In the genomic region with DNA sequence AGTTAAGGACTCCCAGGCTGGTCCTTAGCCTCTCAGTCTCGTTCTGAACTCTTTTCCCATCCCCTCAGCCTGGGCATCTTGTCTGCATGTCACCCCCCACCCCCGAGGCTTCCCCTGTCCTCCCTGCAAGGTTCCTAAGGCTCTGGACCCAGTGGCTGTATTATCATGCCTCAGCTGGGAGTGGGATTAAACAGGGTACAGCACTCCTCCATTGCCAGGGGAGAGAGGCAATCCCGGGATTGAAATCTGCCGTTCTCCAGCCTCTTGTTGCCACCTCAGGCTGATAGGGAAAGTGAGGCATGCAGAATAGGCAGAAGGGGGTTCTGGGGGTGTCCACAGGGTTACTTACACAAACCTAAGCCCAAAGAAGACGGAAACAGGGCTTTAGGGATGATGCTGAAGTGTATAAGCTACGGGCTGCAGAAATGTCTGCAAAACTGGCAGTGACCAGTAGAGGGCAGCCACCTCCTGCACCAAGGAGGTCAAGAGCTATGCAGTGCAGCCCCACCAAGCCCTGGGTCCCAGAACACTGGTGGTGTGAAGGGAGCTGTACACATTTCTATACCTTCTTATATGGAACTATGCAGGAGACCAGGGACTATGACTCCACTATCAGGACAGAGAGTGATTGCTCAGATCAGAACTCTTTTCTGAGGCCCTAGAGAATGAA, we compare ENCODE assay signal across 9 mouse cellular contexts. TPM values are rescaled to one million over a fixed set of nuclear protein-coding genes. Genes with fewer than 3 reads are reported as not detected.
DNase-seq lines count a peak whose midpoint lies in the region; ATAC-seq lines count a peak whose summit lies in the region.
"Had no signal": no experiment of that assay in that cellular context is flagged by ENCODE, and none has a peak within 500 bp of the region (broad histone marks: within the 10 kb centered on the region; RNA-seq: fewer than 3 reads in every experiment).

No protein-coding gene starts in this region.

- no peak overlapping the region for H3K4me3 ChIP-seq in embryonic facial prominence, embryonic 13.5 days
- H3K4me3 ChIP-seq in hindbrain, embryonic 14.5 days (replicated peaks; ENCODE audit: low read length) = no peak overlapping the region
- H3K4me3 ChIP-seq in limb, embryonic 12.5 days (replicated peaks) = no peak overlapping the region
- no peak overlapping the region for H3K4me3 ChIP-seq in midbrain, embryonic 15.5 days
- H3K4me3 ChIP-seq: erythroblast, embryonic 14.5 days had no signal

- no peaks in the 10 kb centered on the region for H3K36me3 ChIP-seq in embryonic facial prominence, embryonic 13.5 days
- H3K36me3 ChIP-seq in hindbrain, embryonic 14.5 days (replicated peaks; ENCODE audit: control insufficient read depth, insufficient read depth) = peaks cover 48% of the 10 kb centered on the region
- H3K36me3 ChIP-seq in limb, embryonic 12.5 days = no peaks in the 10 kb centered on the region
- peaks cover 6% of the 10 kb centered on the region; the same call in 1 of the 2 replicates for H3K36me3 ChIP-seq in midbrain, embryonic 15.5 days (replicated peaks)

- peaks cover 9% of the 10 kb centered on the region; the same call in 1 of the 2 replicates for H3K4me1 ChIP-seq in embryonic facial prominence, embryonic 13.5 days
- no peaks in the 10 kb centered on the region; the same call in 1 of the 2 replicates for H3K4me1 ChIP-seq in hindbrain, embryonic 14.5 days (replicated peaks; ENCODE audit: control insufficient read depth, insufficient read depth, low read length)
- H3K4me1 ChIP-seq in limb, embryonic 12.5 days (replicated peaks) = 0 out of 2 replicates have a peak, but pooled peaks cover 5% of the 10 kb centered on the region
- H3K4me1 ChIP-seq in midbrain, embryonic 15.5 days = peaks cover 13% of the 10 kb centered on the region

- DNase-seq in layer of hippocampus, adult 11-12 months (ENCODE audit: low spot score) = peak; percentile 77
- no peak for DNase-seq in layer of hippocampus, adult 9-10 months (ENCODE audit: low spot score)
- peak; percentile 77 for DNase-seq in adrenal gland, postnatal 10 days
- DNase-seq in hindbrain, embryonic 14.5 days (ENCODE audit: low spot score) = peak; percentile 81
- peak; percentile 77 for DNase-seq in testis, postnatal 10 days (ENCODE audit: low spot score)

- 64% methylated on average over 6 of the region's 6 CpGs for WGBS in embryonic facial prominence, embryonic 13.5 days
- 67% methylated on average over 6 of the region's 6 CpGs for WGBS in hindbrain, embryonic 14.5 days
- WGBS in limb, embryonic 12.5 days = 71% methylated on average over 6 of the region's 6 CpGs
- 69% methylated on average over 6 of the region's 6 CpGs for WGBS in midbrain, embryonic 15.5 days

- H3K9ac ChIP-seq in embryonic facial prominence, embryonic 13.5 days = no peak overlapping the region
- no peak overlapping the region for H3K9ac ChIP-seq in hindbrain, embryonic 14.5 days
- no peak overlapping the region for H3K9ac ChIP-seq in limb, embryonic 12.5 days (replicated peaks)
- H3K9ac ChIP-seq in midbrain, embryonic 15.5 days = no peak overlapping the region

- H3K9me3 ChIP-seq in embryonic facial prominence, embryonic 13.5 days = no peaks in the 10 kb centered on the region
- H3K9me3 ChIP-seq in hindbrain, embryonic 14.5 days (ENCODE audit: control insufficient read depth, low read length) = no peaks in the 10 kb centered on the region
- H3K9me3 ChIP-seq in limb, embryonic 12.5 days = no peaks in the 10 kb centered on the region
- H3K9me3 ChIP-seq in midbrain, embryonic 15.5 days = no peaks in the 10 kb centered on the region

- H3K27me3 ChIP-seq in embryonic facial prominence, embryonic 13.5 days = no peaks in the 10 kb centered on the region
- H3K27me3 ChIP-seq in hindbrain, embryonic 14.5 days (ENCODE audit: control insufficient read depth, insufficient read depth, low read length) = no peaks in the 10 kb centered on the region
- no peaks in the 10 kb centered on the region for H3K27me3 ChIP-seq in limb, embryonic 12.5 days
- no peaks in the 10 kb centered on the region for H3K27me3 ChIP-seq in midbrain, embryonic 15.5 days (replicated peaks)

- no peak overlapping the region for H3K27ac ChIP-seq in embryonic facial prominence, embryonic 13.5 days
- H3K27ac ChIP-seq in hindbrain, embryonic 14.5 days = no peak overlapping the region
- no peak overlapping the region for H3K27ac ChIP-seq in limb, embryonic 12.5 days
- no peak overlapping the region for H3K27ac ChIP-seq in midbrain, embryonic 15.5 days

- H3K4me2 ChIP-seq in embryonic facial prominence, embryonic 13.5 days = no peak overlapping the region
- no peak overlapping the region for H3K4me2 ChIP-seq in hindbrain, embryonic 14.5 days (replicated peaks)
- H3K4me2 ChIP-seq in limb, embryonic 12.5 days = no peak overlapping the region
- no peak overlapping the region for H3K4me2 ChIP-seq in midbrain, embryonic 15.5 days

- ATAC-seq in embryonic facial prominence, embryonic 13.5 days (ENCODE audit: insufficient number of reproducible peaks, insufficient read depth, low FRiP score, low TSS enrichment, low read depth) = peak; percentile 52; the same call in 1 of the 2 replicates
- ATAC-seq in hindbrain, embryonic 14.5 days (ENCODE audit: low FRiP score) = peak; percentile 63
- peak; percentile 60; the same call in 1 of the 2 replicates for ATAC-seq in limb, embryonic 12.5 days (ENCODE audit: insufficient number of reproducible peaks, insufficient read depth, low FRiP score, low TSS enrichment, low read depth)
- ATAC-seq in midbrain, embryonic 15.5 days (replicated peaks) = peak; percentile 68

RNA-seq across cellular contexts. Expression of a gene that starts 38.4 kb away (rescaled TPM):
- total RNA-seq in adrenal gland, postnatal 10 days (2021) = 10 to 100 TPM; 37.7 to 45.5 TPM
- 7.5 and 8.9 TPM in 2 replicates for polyA plus RNA-seq in embryonic facial prominence, embryonic 13.5 days (2015; fragmentation: Nextera tagmentation; extraction: Ambion mirVana)
- polyA plus RNA-seq in hindbrain, embryonic 14.5 days (2014; fragmentation: Nextera tagmentation; extraction: Ambion mirVana) = 8.7 and 9.8 TPM in 2 replicates
- polyA plus RNA-seq in limb, embryonic 12.5 days (2016; fragmentation: Nextera tagmentation; extraction: Ambion mirVana) = 5.8 and 7.3 TPM in 2 replicates
- polyA plus RNA-seq in midbrain, embryonic 15.5 days (2015; fragmentation: Nextera tagmentation; extraction: Ambion mirVana) = 12.0 and 12.3 TPM in 2 replicates
